ENCODE assay signal across 12 mouse cellular contexts in genomic region chr16:22406050-22406449, GRCm38 (mm10). TPM values are rescaled to one million over a fixed set of nuclear protein-coding genes. Genes with fewer than 3 reads are reported as not detected.
DNase-seq lines count a peak whose midpoint lies in the region; ATAC-seq and TF ChIP-seq lines count a peak whose summit lies in the region.
"Had no signal": no experiment of that assay in that cellular context is flagged by ENCODE, and none has a peak within 500 bp of the region (broad histone marks: within the 10 kb centered on the region; RNA-seq: fewer than 3 reads in every experiment).

No protein-coding gene starts in this region.

- no peak overlapping the region for H3K4me2 ChIP-seq in kidney, embryonic 15.5 days
- H3K4me2 ChIP-seq: heart, embryonic 12.5 days; hindbrain, embryonic 14.5 days; liver, embryonic 11.5 days had no signal

- H3K9me3 ChIP-seq in kidney, embryonic 15.5 days (replicated peaks), result no peaks in the 10 kb centered on the region
- no peaks in the 10 kb centered on the region for H3K9me3 ChIP-seq in E14TG2a.4 (ENCODE audit: low read length)
- H3K9me3 ChIP-seq: heart, embryonic 12.5 days had no signal

- DNase-seq in kidney, adult 9 months, result no peak
- peak; percentile 27 for DNase-seq in Muller cell, postnatal 12 days (ENCODE audit: inconsistent ontology term)
- DNase-seq in cerebellum, postnatal 10 days, result peak; percentile 73 to 74
- no peak for DNase-seq in urinary bladder, postnatal 4 days (ENCODE audit: low spot score in 2 of 2)
- no peak for DNase-seq in ovary, postnatal 36 days (ENCODE audit: low spot score)
- DNase-seq: thymus, postnatal 4 days had no signal

- H3K4me3 ChIP-seq in kidney, embryonic 15.5 days (replicated peaks), result no peak overlapping the region
- peak overlapping the region; percentile 86 for H3K4me3 ChIP-seq in E14TG2a.4 (replicated peaks; ENCODE audit: low read length)
- H3K4me3 ChIP-seq: heart, embryonic 12.5 days had no signal

- H3K9ac ChIP-seq in kidney, embryonic 15.5 days, result no peak overlapping the region
- H3K9ac ChIP-seq: heart, embryonic 12.5 days; hindbrain, embryonic 14.5 days had no signal

- H3K27me3 ChIP-seq in kidney, embryonic 15.5 days, result no peaks in the 10 kb centered on the region
- H3K27me3 ChIP-seq in E14TG2a.4 (ENCODE audit: insufficient read depth, low read length), result no peaks in the 10 kb centered on the region
- H3K27me3 ChIP-seq: heart, embryonic 12.5 days had no signal

- H3K4me1 ChIP-seq in kidney, embryonic 15.5 days, result peaks cover 13% of the 10 kb centered on the region; the same call in 1 of the 2 replicates
- H3K4me1 ChIP-seq in E14TG2a.4 (replicated peaks; ENCODE audit: low read depth, low read length), result peaks cover 70% of the 10 kb centered on the region

- no peak for TF ChIP-seq CTCF in E14TG2a.4 (conservative IDR thresholded peaks at IDR 0.05; ENCODE audit: low read length)

- no peak for ATAC-seq in kidney, embryonic 15.5 days (replicated peaks; ENCODE audit: low FRiP score)
- ATAC-seq in erythroid progenitor cell, adult 5-6 weeks (replicated peaks; ENCODE audit: low FRiP score, poor library complexity, severe bottlenecking), result no peak

- H3K27ac ChIP-seq in kidney, embryonic 15.5 days, result peak overlapping the region; percentile 66
- H3K27ac ChIP-seq: hindbrain, embryonic 14.5 days had no signal

- H3K36me3 ChIP-seq in kidney, embryonic 15.5 days, result peaks cover 52% of the 10 kb centered on the region
- H3K36me3 ChIP-seq in E14TG2a.4 (ENCODE audit: insufficient read depth, low read length), result peaks cover 78% of the 10 kb centered on the region

- WGBS in kidney, embryonic 15.5 days, result 90% methylated on average over 4 of the region's 4 CpGs

RNA-seq across cellular contexts. Expression of gene Etv5, which starts 33.5 kb away (rescaled TPM):
- polyA plus RNA-seq in kidney, embryonic 15.5 days (2015; fragmentation: Nextera tagmentation; extraction: Ambion mirVana), result 59.2 and 59.8 TPM in 2 replicates
- total RNA-seq in erythroid progenitor cell, adult 5-6 weeks (2015; ENCODE audit: low replicate concordance), result 1.8 and 21.4 TPM in 2 replicates
- 0.39 and 0.45 TPM in 2 replicates for total RNA-seq in erythroid progenitor cell, adult 5-6 weeks (2017; ENCODE audit: low replicate concordance)

Comparison
In these comparisons a context has a peak if more than half of its experiments do, and no peak if none do; other contexts are left out.
1. DNase-seq: peak in Muller cell, postnatal 12 days (single experiment) and cerebellum, postnatal 10 days (2 of 2); none in kidney, adult 9 months (single experiment), urinary bladder, postnatal 4 days (0 of 2) and ovary, postnatal 36 days (single experiment).